Mouse (Mus musculus) thymus, adult 2 months (tissue): ENCODE results near the gene Ube2q2.
"Not testable (repeated sequence)": the region's sequence is repeated elsewhere in the genome, so short reads cannot be mapped to it uniquely, and the experiment has no call there.

Source experiments
- CTCF ChIP-seq: fragments of 200-500 bp; IDR thresholded peaks from 2 replicates; pipeline ENCODE4 v1.5.1; 2012; ENCODE audit warnings: mild to moderate bottlenecking, control low read depth, low read length, moderate library complexity, borderline replicate concordance; ENCODE audit not compliant: control insufficient read depth, poor library complexity, insufficient read depth; ENCODE audit errors: extremely low read depth
- POLR2A ChIP-seq: fragments of 200-500 bp; IDR thresholded peaks from 2 replicates; pipeline ENCODE4 v1.6.1; 2012; ENCODE audit warnings: mild to moderate bottlenecking, low read length, control low read depth, moderate library complexity; ENCODE audit not compliant: control insufficient read depth, poor library complexity, insufficient read depth; ENCODE audit errors: extremely low read depth

GRCm38 (mm10) chr9:55245057-55245750 is 96.5 kb downstream of the Ube2q2 start:
- not testable (repeated sequence) for TF ChIP-seq CTCF, POLR2A
